Mouse (Mus musculus): Measurements from ENCODE around the gene Mrvi1. TPM values are rescaled to one million over a fixed set of nuclear protein-coding genes. Genes with fewer than 3 reads are reported as not detected.

Mrvi1 gene
- total and polyA plus RNA-seq, 3 experiments, result 8.7 to 19.7 (median 12.3) TPM

GRCm38 (mm10) chr7:110891501-110891986 is 90.7 kb downstream of the Mrvi1 start:
- DNase-seq, result peak; percentile 31

- peak; percentile 43 for DNase-seq
Measured at GRCm38 (mm10) chr7:110881746-110882333, 100.4 kb downstream of the Mrvi1 start.

GRCm38 (mm10) chr7:110878028-110878427 is 104.2 kb downstream of the Mrvi1 start:
- no peak for DNase-seq

GRCm38 (mm10) chr7:110876965-110877364 is 105.3 kb downstream of the Mrvi1 start:
- DNase-seq, result peak; percentile 30

GRCm38 (mm10) chr7:110868807-110869206 is 113.5 kb downstream of the Mrvi1 start:
- DNase-seq, result no peak

- DNase-seq, result no peak
Measured at GRCm38 (mm10) chr7:110867116-110867515, 115.1 kb downstream of the Mrvi1 start.

GRCm38 (mm10) chr7:110866021-110866420 is 116.2 kb downstream of the Mrvi1 start:
- DNase-seq, result peak; percentile 63

GRCm38 (mm10) chr7:110865570-110865969 is 116.7 kb downstream of the Mrvi1 start:
- no peak for DNase-seq

- no peak for DNase-seq
Measured at GRCm38 (mm10) chr7:110865038-110865437, 117.2 kb downstream of the Mrvi1 start.

GRCm38 (mm10) chr7:110862751-110863289 is 119.4 kb downstream of the Mrvi1 start, which contains the start of gene Lyve1:
Gene Lyve1, minus strand, starts transcription at chr7:110863239.
- peak; percentile 32 for DNase-seq

GRCm38 (mm10) chr7:110860129-110860528 is 122.1 kb downstream of the Mrvi1 start:
- no peak for DNase-seq

GRCm38 (mm10) chr7:110855604-110856003 is 126.7 kb downstream of the Mrvi1 start:
- DNase-seq, result no peak

- DNase-seq, result peak; percentile 38
Measured at GRCm38 (mm10) chr7:110854927-110855546, 127.2 kb downstream of the Mrvi1 start.

- no peak for DNase-seq
Measured at GRCm38 (mm10) chr7:110854519-110854918, 127.7 kb downstream of the Mrvi1 start.

- no peak for DNase-seq
Measured at GRCm38 (mm10) chr7:110853611-110854010, 128.7 kb downstream of the Mrvi1 start.

- DNase-seq, result no peak
Measured at GRCm38 (mm10) chr7:110851541-110852203, 130.6 kb downstream of the Mrvi1 start.

- DNase-seq, result peak; percentile 68
Measured at GRCm38 (mm10) chr7:110848371-110848770, 133.9 kb downstream of the Mrvi1 start.

GRCm38 (mm10) chr7:110847321-110847720 is 134.9 kb downstream of the Mrvi1 start:
- no peak for DNase-seq

GRCm38 (mm10) chr7:110843916-110844874 is 138.1 kb downstream of the Mrvi1 start, which contains the start of gene Rnf141:
Gene Rnf141, minus strand, starts transcription at chr7:110844457.
- DNase-seq, result peak; percentile 95

- no peak for DNase-seq
Measured at GRCm38 (mm10) chr7:110840332-110840731, 141.9 kb downstream of the Mrvi1 start.

- peak; percentile 15 for DNase-seq
Measured at GRCm38 (mm10) chr7:110834522-110834921, 147.7 kb downstream of the Mrvi1 start.

Data from adrenal gland, adult 2 months (tissue).